Mouse (Mus musculus) lung, adult 2 months (tissue): ENCODE data around the gene Parp2.

ENCODE experiments used
- CTCF ChIP-seq: fragments of 200-500 bp; IDR thresholded peaks from 2 replicates; pipeline ENCODE4 v1.5.1; 2011; ENCODE audit warnings: mild to moderate bottlenecking, low read length, control low read depth; ENCODE audit not compliant: insufficient read depth
- POLR2A ChIP-seq: fragments of 200-500 bp; IDR thresholded peaks from 2 replicates; pipeline ENCODE4 v1.6.1; 2011; ENCODE audit warnings: low read depth, mild to moderate bottlenecking, control low read depth, low read length, borderline replicate concordance; ENCODE audit errors: extremely low read depth

GRCm38 (mm10) chr14:50834435-50834834, 26.8 kb downstream of the Parp2 start:
- TF ChIP-seq POLR2A (no peak), CTCF (no peak)
